In genomic region chr5:142877337-142878280, GRCm38 (mm10) we compare ENCODE assay signal across 8 mouse cellular contexts. TPM values are rescaled to one million over a fixed set of nuclear protein-coding genes. Genes with fewer than 3 reads are reported as not detected.
A peak's percentile ranks its signal among the peaks of the same experiment; 100 is the strongest.
DNase-seq lines count a peak whose midpoint lies in the region; ATAC-seq and TF ChIP-seq lines count a peak whose summit lies in the region.

No protein-coding gene starts in this region.

- peak; percentile 40 for ATAC-seq in intestine, embryonic 14.5 days (replicated peaks; ENCODE audit: low FRiP score, low TSS enrichment, low read depth)
- peak; percentile 50 for ATAC-seq in megakaryocyte-erythroid progenitor cell, adult 5-6 weeks (replicated peaks; ENCODE audit: low FRiP score, low TSS enrichment, poor library complexity, severe bottlenecking)

- TF ChIP-seq POLR2A in cortical plate, adult 2 months (IDR thresholded peaks at IDR 0.05; ENCODE audit: extremely low read depth, insufficient read depth, low read length), result no peak

- peaks cover 7% of the 10 kb centered on the region for H3K4me1 ChIP-seq in cortical plate, adult 2 months (ENCODE audit: control insufficient read depth, insufficient read depth, low read length)
- H3K4me1 ChIP-seq in intestine, embryonic 14.5 days (replicated peaks; ENCODE audit: control insufficient read depth, insufficient read depth, low read length), result peaks cover 9% of the 10 kb centered on the region

- intact Hi-C loops in left cerebral cortex, postnatal 10 days (cut with DNase I), result loop anchor here (2.0 to 5.0 kb wide), 3 partner anchors 55 to 190 kb away; no protein-coding TSS in a partner anchor

- no peaks in the 10 kb centered on the region for H3K27me3 ChIP-seq in intestine, embryonic 14.5 days (replicated peaks; ENCODE audit: control insufficient read depth, insufficient read depth, low read length)

- WGBS in intestine, embryonic 14.5 days, result 33% methylated on average over 11 of the region's 11 CpGs

- peaks cover 20% of the 10 kb centered on the region for H3K36me3 ChIP-seq in intestine, embryonic 14.5 days (ENCODE audit: control insufficient read depth, insufficient read depth, low read length)

- no peaks in the 10 kb centered on the region for H3K9me3 ChIP-seq in intestine, embryonic 14.5 days (ENCODE audit: control insufficient read depth, low read length)

- peak; percentile 87 for DNase-seq in adipocyte (ENCODE audit: low spot score)
- peak; percentile 62 to 73 for DNase-seq in gastrocnemius, adult 8-10 months (ENCODE audit: low spot score in 2 of 2)
- DNase-seq in intestine, embryonic 14.5 days (ENCODE audit: low spot score), result peak; percentile 96
- DNase-seq in left cerebral cortex, postnatal 10 days (ENCODE audit: extremely low spot score in 1 of 2, low spot score in 2 of 2), result peak; percentile 88 to 92
- peak; percentile 93 for DNase-seq in right cerebral cortex, postnatal 10 days (ENCODE audit: low spot score in 2 of 2)
- DNase-seq in urinary bladder, postnatal 10 days (ENCODE audit: low spot score), result peak; percentile 60

- no peak overlapping the region for H3K4me2 ChIP-seq in intestine, embryonic 14.5 days (ENCODE audit: low read length)

- peak; percentile 81 for TF ChIP-seq CTCF in cortical plate, adult 2 months (IDR thresholded peaks at IDR 0.05; ENCODE audit: extremely low read depth, insufficient read depth, low read length)

- H3K9ac ChIP-seq in intestine, embryonic 14.5 days (ENCODE audit: low read length), result no peak overlapping the region

- H3K4me3 ChIP-seq in cortical plate, adult 2 months (ENCODE audit: insufficient read depth, low read length), result no peak overlapping the region
- H3K4me3 ChIP-seq in intestine, embryonic 14.5 days (ENCODE audit: low read depth, low read length), result no peak overlapping the region

- H3K27ac ChIP-seq in cortical plate, adult 2 months (ENCODE audit: insufficient read depth, low read length), result no peak overlapping the region
- H3K27ac ChIP-seq in intestine, embryonic 14.5 days (ENCODE audit: low read depth), result no peak overlapping the region

RNA-seq across cellular contexts. Expression of gene Fbxl18, which starts 17.6 kb away (rescaled TPM):
- 22.4 and 22.7 TPM in 2 replicates for polyA plus RNA-seq in cortical plate, adult 2 months (2012; rRNA removed)
- total RNA-seq in gastrocnemius, adult 8-10 months (2022), result 1 to 10 TPM; 4.4 to 6.8 (median 5.3) TPM
- polyA plus RNA-seq in intestine, embryonic 14.5 days (2014; fragmentation: Nextera tagmentation; extraction: Ambion mirVana), result 10.3 and 10.8 TPM in 2 replicates
- 10 to 100 TPM; 32.3 to 34.8 TPM for total RNA-seq in left cerebral cortex, postnatal 10 days (2021)
- total RNA-seq in megakaryocyte-erythroid progenitor cell, adult 5-6 weeks (2014; fragmentation: Nextera tagmentation), result 7.7 and 7.8 TPM in 2 replicates
- 1.4 and 3.9 TPM in 2 replicates for total RNA-seq in megakaryocyte-erythroid progenitor cell, adult 5-6 weeks (2017)

RNA-seq across cellular contexts. Expression of gene Actb, which starts 28.9 kb away (rescaled TPM):
- polyA plus RNA-seq in cortical plate, adult 2 months (2012; rRNA removed), result 2,590 and 2,602 TPM in 2 replicates
- 100 to 1,000 TPM; 301 to 406 (median 351) TPM for total RNA-seq in gastrocnemius, adult 8-10 months (2022)
- 15,561 and 16,510 TPM in 2 replicates for polyA plus RNA-seq in intestine, embryonic 14.5 days (2014; fragmentation: Nextera tagmentation; extraction: Ambion mirVana)
- total RNA-seq in left cerebral cortex, postnatal 10 days (2021), result 1,000 to 10,000 TPM; 3,611 to 3,673 TPM
- total RNA-seq in megakaryocyte-erythroid progenitor cell, adult 5-6 weeks (2014; fragmentation: Nextera tagmentation), result 1,959 and 3,523 TPM in 2 replicates
- total RNA-seq in megakaryocyte-erythroid progenitor cell, adult 5-6 weeks (2017), result 1,717 and 2,932 TPM in 2 replicates

Comparison
In these comparisons a context has a peak if more than half of its experiments do, and no peak if none do; other contexts are left out.
1. RNA of gene Actb, which starts 28.9 kb away (total RNA-seq): 3,611 to 3,673 TPM in left cerebral cortex, postnatal 10 days and 1,717 to 3,523 TPM in megakaryocyte-erythroid progenitor cell, adult 5-6 weeks; 301 to 406 TPM in gastrocnemius, adult 8-10 months; every median in the first group is over 4 times any median in the second.
2. Peak in every context shown above with its lines, with median percentiles within 50 percentile points of each other: DNase-seq.